Mouse (Mus musculus): ENCODE data around the gene Mtx1. TPM values are rescaled to one million over a fixed set of nuclear protein-coding genes. Genes with fewer than 3 reads are reported as not detected.

The Mtx1 gene
- polyA plus RNA-seq (2015; fragmentation: Nextera tagmentation; extraction: Ambion mirVana) = 195 and 197 TPM in 2 replicates

GRCm38 (mm10) chr3:89226900-89227299 is at the start of gene Mtx1:
TSS of gene Mtx1 (minus strand) at chr3:89227088.
- Histone ChIP-seq H3K27ac (peak within 1 kb of the TSS; percentile 91), H3K9ac (peak within 1 kb of the TSS; percentile 46), H3K4me1 (peaks cover 34% of the 10 kb centered on the region), H3K27me3 (peaks cover 13% of the 10 kb centered on the region; the same call in 1 of the 2 replicates), H3K4me3 (peak within 1 kb of the TSS; percentile 46), H3K36me3 (no peaks in the 10 kb centered on the region), H3K9me3 (no peaks in the 10 kb centered on the region), H3K4me2 (peak within 1 kb of the TSS; percentile 83)
- no peak for ATAC-seq (ENCODE audit: borderline replicate concordance, extremely low read depth, low FRiP score, low TSS enrichment)
- 1% methylated on average over 21 of the region's 21 CpGs for WGBS

GRCm38 (mm10) chr3:89276061-89276460 is 49.2 kb upstream of the Mtx1 start:
- H3K9ac ChIP-seq = no peak overlapping the region
- H3K27ac ChIP-seq = no peak overlapping the region
- peak overlapping the region; percentile 85 for H3K4me2 ChIP-seq
- ATAC-seq (ENCODE audit: borderline replicate concordance, extremely low read depth, low FRiP score, low TSS enrichment) = no peak
- H3K4me1 ChIP-seq = peaks cover 47% of the 10 kb centered on the region
- WGBS = 86% methylated on average over 13 of the region's 13 CpGs
- peaks cover 31% of the 10 kb centered on the region for H3K36me3 ChIP-seq
- H3K9me3 ChIP-seq = no peaks in the 10 kb centered on the region
- H3K27me3 ChIP-seq = peaks cover 4% of the 10 kb centered on the region; the same call in 1 of the 2 replicates
- no peak overlapping the region for H3K4me3 ChIP-seq

GRCm38 (mm10) chr3:89271760-89272159 is 44.9 kb upstream of the Mtx1 start:
- no peaks in the 10 kb centered on the region for H3K9me3 ChIP-seq
- H3K36me3 ChIP-seq = peaks cover 34% of the 10 kb centered on the region
- H3K4me2 ChIP-seq = no peak overlapping the region
- ATAC-seq (ENCODE audit: borderline replicate concordance, extremely low read depth, low FRiP score, low TSS enrichment) = no peak
- H3K9ac ChIP-seq = no peak overlapping the region
- H3K4me1 ChIP-seq = peaks cover 53% of the 10 kb centered on the region
- WGBS = 38% methylated on average over 6 of the region's 6 CpGs
- H3K27ac ChIP-seq = no peak overlapping the region
- H3K27me3 ChIP-seq = no peaks in the 10 kb centered on the region
- no peak overlapping the region for H3K4me3 ChIP-seq

- ATAC-seq (ENCODE audit: borderline replicate concordance, extremely low read depth, low FRiP score, low TSS enrichment) = no peak
- H3K36me3 ChIP-seq = peaks cover 32% of the 10 kb centered on the region
- H3K27ac ChIP-seq = peak overlapping the region; percentile 90
- H3K4me2 ChIP-seq = peak overlapping the region; percentile 69
- peak overlapping the region; percentile 73 for H3K9ac ChIP-seq
- 54% methylated on average over 6 of the region's 6 CpGs for WGBS
- no peaks in the 10 kb centered on the region for H3K27me3 ChIP-seq
- H3K9me3 ChIP-seq = no peaks in the 10 kb centered on the region
- H3K4me1 ChIP-seq = peaks cover 48% of the 10 kb centered on the region
- H3K4me3 ChIP-seq = peak overlapping the region; percentile 56; the same call in 1 of the 2 replicates
Observed at GRCm38 (mm10) chr3:89270891-89271290, 44.0 kb upstream of the Mtx1 start.

GRCm38 (mm10) chr3:89270051-89270755 is 43.3 kb upstream of the Mtx1 start, which contains the start of gene Slc50a1:
TSS of gene Slc50a1 (minus strand) at chr3:89270570.
- peak within 1 kb of the TSS; percentile 73 for H3K9ac ChIP-seq
- H3K4me1 ChIP-seq = peaks cover 50% of the 10 kb centered on the region
- H3K27me3 ChIP-seq = no peaks in the 10 kb centered on the region
- peak within 1 kb of the TSS; percentile 90 for H3K27ac ChIP-seq
- H3K4me3 ChIP-seq = peak within 1 kb of the TSS; percentile 56
- 2% methylated on average over 39 of the region's 39 CpGs for WGBS
- peak within 1 kb of the TSS; percentile 69 for H3K4me2 ChIP-seq
- H3K36me3 ChIP-seq = peaks cover 26% of the 10 kb centered on the region
- H3K9me3 ChIP-seq = no peaks in the 10 kb centered on the region
- peak; percentile 69; the same call in 1 of the 2 replicates for ATAC-seq (ENCODE audit: borderline replicate concordance, extremely low read depth, low FRiP score, low TSS enrichment)

GRCm38 (mm10) chr3:89268916-89269315 is 42.0 kb upstream of the Mtx1 start:
- Histone ChIP-seq H3K9ac (no peak overlapping the region), H3K36me3 (peaks cover 21% of the 10 kb centered on the region), H3K9me3 (no peaks in the 10 kb centered on the region), H3K4me1 (peaks cover 50% of the 10 kb centered on the region), H3K4me3 (0 out of 2 replicates have a peak overlapping the region, but pooled peaks have one; percentile 56), H3K27me3 (no peaks in the 10 kb centered on the region), H3K27ac (0 out of 2 replicates have a peak overlapping the region, but pooled peaks have one; percentile 90), H3K4me2 (peak overlapping the region; percentile 69)
- ATAC-seq (ENCODE audit: borderline replicate concordance, extremely low read depth, low FRiP score, low TSS enrichment) = no peak
- 62% methylated on average over 8 of the region's 8 CpGs for WGBS

GRCm38 (mm10) chr3:89266439-89266893 is 39.6 kb upstream of the Mtx1 start:
- Histone ChIP-seq H3K4me3 (peak overlapping the region; percentile 60), H3K4me1 (peaks cover 38% of the 10 kb centered on the region), H3K9ac (peak overlapping the region; percentile 73), H3K9me3 (no peaks in the 10 kb centered on the region), H3K27me3 (no peaks in the 10 kb centered on the region), H3K4me2 (peak overlapping the region; percentile 68), H3K27ac (peak overlapping the region; percentile 70), H3K36me3 (0 out of 2 replicates have a peak, but pooled peaks cover 3% of the 10 kb centered on the region)
- 0% methylated on average over 20 of the region's 20 CpGs for whole genome bisulfite sequencing
- peak; percentile 75; the same call in 1 of the 2 replicates for ATAC-seq (ENCODE audit: borderline replicate concordance, extremely low read depth, low FRiP score, low TSS enrichment)

- Histone ChIP-seq H3K27me3 (no peaks in the 10 kb centered on the region), H3K4me1 (peaks cover 10% of the 10 kb centered on the region), H3K27ac (peak overlapping the region; percentile 69), H3K4me3 (no peak overlapping the region), H3K9me3 (no peaks in the 10 kb centered on the region), H3K4me2 (no peak overlapping the region), H3K9ac (no peak overlapping the region), H3K36me3 (no peaks in the 10 kb centered on the region)
- ATAC-seq (ENCODE audit: borderline replicate concordance, extremely low read depth, low FRiP score, low TSS enrichment) = no peak
- 62% methylated on average over 10 of the region's 10 CpGs for WGBS
Observed at GRCm38 (mm10) chr3:89262417-89262816, 35.5 kb upstream of the Mtx1 start.

GRCm38 (mm10) chr3:89260211-89260610 is 33.3 kb upstream of the Mtx1 start:
- no peak overlapping the region for H3K4me3 ChIP-seq
- no peak overlapping the region for H3K4me2 ChIP-seq
- H3K36me3 ChIP-seq = no peaks in the 10 kb centered on the region
- 51% methylated on average over 3 of the region's 3 CpGs for WGBS
- H3K9me3 ChIP-seq = no peaks in the 10 kb centered on the region
- H3K9ac ChIP-seq = no peak overlapping the region
- no peaks in the 10 kb centered on the region for H3K27me3 ChIP-seq
- no peak for ATAC-seq (ENCODE audit: borderline replicate concordance, extremely low read depth, low FRiP score, low TSS enrichment)
- H3K27ac ChIP-seq = no peak overlapping the region
- no peaks in the 10 kb centered on the region for H3K4me1 ChIP-seq

GRCm38 (mm10) chr3:89259076-89259475 is 32.2 kb upstream of the Mtx1 start, which contains the start of gene Dpm3:
TSS of gene Dpm3 (plus strand) at chr3:89259358.
- no peaks in the 10 kb centered on the region for H3K9me3 ChIP-seq
- no peak within 1 kb of the TSS for H3K4me3 ChIP-seq
- no peaks in the 10 kb centered on the region for H3K36me3 ChIP-seq
- WGBS = 48% methylated on average over 7 of the region's 7 CpGs
- H3K4me2 ChIP-seq = no peak within 1 kb of the TSS
- no peak within 1 kb of the TSS for H3K9ac ChIP-seq
- no peaks in the 10 kb centered on the region for H3K27me3 ChIP-seq
- no peak within 1 kb of the TSS for H3K27ac ChIP-seq
- H3K4me1 ChIP-seq = no peaks in the 10 kb centered on the region
- no peak for ATAC-seq (ENCODE audit: borderline replicate concordance, extremely low read depth, low FRiP score, low TSS enrichment)

- Histone ChIP-seq H3K4me3 (no peak overlapping the region), H3K9me3 (no peaks in the 10 kb centered on the region), H3K27ac (no peak overlapping the region), H3K4me2 (no peak overlapping the region), H3K36me3 (no peaks in the 10 kb centered on the region), H3K9ac (no peak overlapping the region), H3K4me1 (peaks cover 17% of the 10 kb centered on the region), H3K27me3 (no peaks in the 10 kb centered on the region)
- 67% methylated on average over 5 of the region's 5 CpGs for WGBS
- no peak for ATAC-seq (ENCODE audit: borderline replicate concordance, extremely low read depth, low FRiP score, low TSS enrichment)
Observed at GRCm38 (mm10) chr3:89256177-89256576, 29.3 kb upstream of the Mtx1 start.

- no peaks in the 10 kb centered on the region for H3K9me3 ChIP-seq
- WGBS = 87% methylated on average over 5 of the region's 5 CpGs
- no peak overlapping the region for H3K4me3 ChIP-seq
- no peak overlapping the region for H3K9ac ChIP-seq
- H3K36me3 ChIP-seq = no peaks in the 10 kb centered on the region
- peaks cover 27% of the 10 kb centered on the region for H3K4me1 ChIP-seq
- H3K27me3 ChIP-seq = no peaks in the 10 kb centered on the region
- no peak overlapping the region for H3K27ac ChIP-seq
- H3K4me2 ChIP-seq = no peak overlapping the region
- no peak for ATAC-seq (ENCODE audit: borderline replicate concordance, extremely low read depth, low FRiP score, low TSS enrichment)
Observed at GRCm38 (mm10) chr3:89254994-89255393, 28.1 kb upstream of the Mtx1 start.
